Mouse (Mus musculus) hindbrain, embryonic 15.5 days (tissue): ENCODE measurements at regions not wholly inside any gene's neighbourhood (a gene's known extent, or its start where the extent isn't known, plus 50 kb on each side); places are given as distances from the start of the nearest gene placed in this dataset.

Experiments used
- ATAC-seq: fragments of 200-750 bp; cut with Nextera tagmentation; 2 replicates; pipeline ENCODE4 v1.8.0; 2017; ENCODE audit warnings: low read depth, moderate number of reproducible peaks, moderate TSS enrichment; ENCODE audit not compliant: low FRiP score
- H3K27ac ChIP-seq: fragments of 300-500 bp; sonication (generic); replicated peaks from 2 replicates; pipeline ENCODE4 v1.5.1; 2015; ENCODE audit warnings: mild to moderate bottlenecking, inconsistent platforms
- H3K27me3 ChIP-seq: fragments of 300-500 bp; sonication (generic); 2 replicates; pipeline ENCODE4 v1.6.1; 2015; ENCODE audit warnings: control low read depth, inconsistent platforms
- H3K36me3 ChIP-seq: fragments of 300-500 bp; sonication (generic); 2 replicates; pipeline ENCODE4 v1.6.1; 2015; ENCODE audit warnings: control low read depth, inconsistent platforms
- H3K4me1 ChIP-seq: fragments of 300-500 bp; sonication (generic); replicated peaks from 2 replicates; pipeline ENCODE4 v1.6.1; 2015; ENCODE audit warnings: control low read depth, inconsistent platforms
- H3K4me2 ChIP-seq: fragments of 300-500 bp; sonication (generic); 2 replicates; pipeline ENCODE4 v1.6.1; 2015; ENCODE audit warnings: moderate library complexity, mild to moderate bottlenecking, inconsistent platforms
- H3K4me3 ChIP-seq: fragments of 300-500 bp; sonication (generic); 2 replicates; pipeline ENCODE4 v1.5.1; 2015; ENCODE audit warnings: mild to moderate bottlenecking, inconsistent platforms
- H3K9ac ChIP-seq: fragments of 300-500 bp; sonication (generic); 2 replicates; pipeline ENCODE4 v1.6.1; 2015; ENCODE audit warnings: inconsistent platforms
- H3K9me3 ChIP-seq: fragments of 300-500 bp; sonication (generic); 2 replicates; pipeline ENCODE4 v1.6.1; 2016; ENCODE audit warnings: control low read depth, inconsistent platforms
- WGBS: fragments of 180-500 bp; shearing (Covaris S2); methylation state at CpG from one replicate; pipeline ENCODE4 v1.1.7; 2015; 5-methylcytosine and 5-hydroxymethylcytosine counted together

GRCm38 (mm10) chr14:76254565-76255501 lies 144.1 kb downstream of the Nufip1 start:
- no peak overlapping the region for H3K4me3 ChIP-seq
- peaks cover 26% of the 10 kb centered on the region for H3K4me1 ChIP-seq
- no peaks in the 10 kb centered on the region for H3K36me3 ChIP-seq
- peak; percentile 94 for ATAC-seq
- 0 out of 2 replicates have a peak, but pooled peaks cover 2% of the 10 kb centered on the region for H3K27me3 ChIP-seq
- peak overlapping the region; percentile 4; the same call in 1 of the 2 replicates for H3K4me2 ChIP-seq
- 7% methylated on average over 30 of the region's 30 CpGs for WGBS
- H3K9ac ChIP-seq, result no peak overlapping the region
- H3K9me3 ChIP-seq, result no peaks in the 10 kb centered on the region
- peak overlapping the region; percentile 31 for H3K27ac ChIP-seq

- Histone ChIP-seq H3K27me3 (0 out of 2 replicates have a peak, but pooled peaks cover 2% of the 10 kb centered on the region), H3K4me2 (no peak overlapping the region), H3K4me3 (no peak overlapping the region), H3K4me1 (peaks cover 29% of the 10 kb centered on the region), H3K36me3 (no peaks in the 10 kb centered on the region), H3K9me3 (no peaks in the 10 kb centered on the region), H3K9ac (no peak overlapping the region), H3K27ac (peak overlapping the region; percentile 31)
- 48% methylated on average over 11 of the region's 11 CpGs for whole genome bisulfite sequencing
- ATAC-seq, result no peak
Observed at GRCm38 (mm10) chr14:76255971-76256370, 145.3 kb downstream of the Nufip1 start.

GRCm38 (mm10) chr14:76258626-76259025 lies 147.9 kb downstream of the Nufip1 start:
- Histone ChIP-seq H3K27ac (no peak overlapping the region), H3K36me3 (no peaks in the 10 kb centered on the region), H3K4me1 (peaks cover 29% of the 10 kb centered on the region), H3K27me3 (no peaks in the 10 kb centered on the region), H3K9ac (no peak overlapping the region), H3K9me3 (no peaks in the 10 kb centered on the region), H3K4me3 (no peak overlapping the region), H3K4me2 (no peak overlapping the region)
- no peak for ATAC-seq
- 16% methylated on average over 3 of the region's 3 CpGs for WGBS

GRCm38 (mm10) chr14:76260628-76261293 lies 150.1 kb downstream of the Nufip1 start:
- no peak for ATAC-seq
- no peaks in the 10 kb centered on the region for H3K36me3 ChIP-seq
- H3K4me3 ChIP-seq, result no peak overlapping the region
- no peak overlapping the region for H3K9ac ChIP-seq
- H3K9me3 ChIP-seq, result no peaks in the 10 kb centered on the region
- 63% methylated on average over 5 of the region's 5 CpGs for WGBS
- H3K4me2 ChIP-seq, result no peak overlapping the region
- peaks cover 12% of the 10 kb centered on the region for H3K4me1 ChIP-seq
- no peak overlapping the region for H3K27ac ChIP-seq
- H3K27me3 ChIP-seq, result no peaks in the 10 kb centered on the region

GRCm38 (mm10) chr14:76263682-76264081 lies 151.1 kb upstream of the Tsc22d1 start:
- Histone ChIP-seq H3K36me3 (no peaks in the 10 kb centered on the region), H3K27me3 (no peaks in the 10 kb centered on the region), H3K9ac (no peak overlapping the region), H3K4me2 (no peak overlapping the region), H3K4me3 (no peak overlapping the region), H3K27ac (no peak overlapping the region), H3K9me3 (no peaks in the 10 kb centered on the region), H3K4me1 (0 out of 2 replicates have a peak, but pooled peaks cover 2% of the 10 kb centered on the region)
- ATAC-seq, result no peak
- WGBS, result 94% methylated on average over 5 of the region's 5 CpGs

- 93% methylated on average over 5 of the region's 5 CpGs for WGBS
- H3K9ac ChIP-seq, result no peak overlapping the region
- ATAC-seq, result no peak
Observed at GRCm38 (mm10) chr14:76265819-76266218, 148.9 kb upstream of the Tsc22d1 start.

GRCm38 (mm10) chr14:76266249-76266648 lies 148.5 kb upstream of the Tsc22d1 start:
- 88% methylated on average over 4 of the region's 4 CpGs for WGBS
- Histone ChIP-seq H3K4me1 (no peaks in the 10 kb centered on the region), H3K9me3 (no peaks in the 10 kb centered on the region)

More at GRCm38 (mm10) chr14:76265819-76266218, 148.9 kb upstream of the Tsc22d1 start:
- H3K4me3 ChIP-seq, result no peak overlapping the region
- no peaks in the 10 kb centered on the region for H3K27me3 ChIP-seq
- H3K4me2 ChIP-seq, result no peak overlapping the region
- no peaks in the 10 kb centered on the region for H3K9me3 ChIP-seq
- no peak overlapping the region for H3K27ac ChIP-seq
- H3K36me3 ChIP-seq, result no peaks in the 10 kb centered on the region
- no peaks in the 10 kb centered on the region for H3K4me1 ChIP-seq

GRCm38 (mm10) chr14:76267091-76267490 lies 147.7 kb upstream of the Tsc22d1 start:
- no peaks in the 10 kb centered on the region for H3K9me3 ChIP-seq
- H3K4me3 ChIP-seq, result no peak overlapping the region
- no peaks in the 10 kb centered on the region for H3K36me3 ChIP-seq
- no peak overlapping the region for H3K27ac ChIP-seq
- no peak overlapping the region for H3K9ac ChIP-seq
- no peak for ATAC-seq
- no peaks in the 10 kb centered on the region for H3K4me1 ChIP-seq
- H3K27me3 ChIP-seq, result no peaks in the 10 kb centered on the region
- no peak overlapping the region for H3K4me2 ChIP-seq
- 7% methylated on average over 4 of the region's 4 CpGs for WGBS

More at GRCm38 (mm10) chr14:76266249-76266648, 148.5 kb upstream of the Tsc22d1 start:
- ATAC-seq, result no peak
- H3K27me3 ChIP-seq, result no peaks in the 10 kb centered on the region
- H3K36me3 ChIP-seq, result no peaks in the 10 kb centered on the region
- H3K9ac ChIP-seq, result no peak overlapping the region
- no peak overlapping the region for H3K4me2 ChIP-seq
- no peak overlapping the region for H3K4me3 ChIP-seq
- no peak overlapping the region for H3K27ac ChIP-seq

- H3K27me3 ChIP-seq, result no peaks in the 10 kb centered on the region
- no peak overlapping the region for H3K9ac ChIP-seq
- 90% methylated on average over 11 of the region's 11 CpGs for WGBS
- H3K4me1 ChIP-seq, result no peaks in the 10 kb centered on the region
- H3K27ac ChIP-seq, result no peak overlapping the region
- ATAC-seq, result no peak
- H3K9me3 ChIP-seq, result no peaks in the 10 kb centered on the region
- no peak overlapping the region for H3K4me3 ChIP-seq
- no peak overlapping the region for H3K4me2 ChIP-seq
- no peaks in the 10 kb centered on the region for H3K36me3 ChIP-seq
Observed at GRCm38 (mm10) chr14:76271190-76271589, 143.6 kb upstream of the Tsc22d1 start.

- 87% methylated on average over 4 of the region's 4 CpGs for whole genome bisulfite sequencing
- no peaks in the 10 kb centered on the region for H3K36me3 ChIP-seq
- H3K4me3 ChIP-seq, result no peak overlapping the region
- no peak overlapping the region for H3K9ac ChIP-seq
- no peaks in the 10 kb centered on the region for H3K4me1 ChIP-seq
- no peak for ATAC-seq
- H3K4me2 ChIP-seq, result no peak overlapping the region
- H3K27ac ChIP-seq, result no peak overlapping the region
- H3K9me3 ChIP-seq, result no peaks in the 10 kb centered on the region
- H3K27me3 ChIP-seq, result no peaks in the 10 kb centered on the region
Observed at GRCm38 (mm10) chr14:76272840-76273239, 141.9 kb upstream of the Tsc22d1 start.

GRCm38 (mm10) chr14:76276655-76277054 lies 138.1 kb upstream of the Tsc22d1 start:
- no peak overlapping the region for H3K27ac ChIP-seq
- no peaks in the 10 kb centered on the region for H3K36me3 ChIP-seq
- WGBS, result 92% methylated on average over 9 of the region's 9 CpGs
- H3K27me3 ChIP-seq, result no peaks in the 10 kb centered on the region
- no peak overlapping the region for H3K4me2 ChIP-seq
- H3K9ac ChIP-seq, result no peak overlapping the region
- H3K4me1 ChIP-seq, result 0 out of 2 replicates have a peak, but pooled peaks cover 2% of the 10 kb centered on the region
- H3K4me3 ChIP-seq, result no peak overlapping the region
- ATAC-seq, result no peak
- H3K9me3 ChIP-seq, result no peaks in the 10 kb centered on the region
